Mouse (Mus musculus): Measurements from ENCODE around the gene Tgfbrap1. TPM values are rescaled to one million over a fixed set of nuclear protein-coding genes. Genes with fewer than 3 reads are reported as not detected.

Gene Tgfbrap1
- polyA plus RNA-seq (2015; fragmentation: Nextera tagmentation; extraction: Ambion mirVana), result 17.6 and 17.8 TPM in 2 replicates

GRCm38 (mm10) chr1:43098031-43098984, at the start of gene Tgfbrap1, which contains the start of gene AI597479:
Gene Tgfbrap1 (minus strand): TSS chr1:43098637.
Gene AI597479 (plus strand): TSS chr1:43098710.
- no peaks in the 10 kb centered on the region for H3K9me3 ChIP-seq (replicated peaks; ENCODE audit: control insufficient read depth, low read length, poor library complexity, severe bottlenecking)
- peak within 1 kb of the TSS; percentile 98 for H3K27ac ChIP-seq (ENCODE audit: low read length)
- no peaks in the 10 kb centered on the region; the same call in 1 of the 2 replicates for H3K36me3 ChIP-seq (ENCODE audit: control insufficient read depth, insufficient read depth, low read length)
- no peaks in the 10 kb centered on the region for H3K27me3 ChIP-seq (ENCODE audit: control insufficient read depth, insufficient read depth, low read depth, low read length)
- H3K4me2 ChIP-seq (ENCODE audit: low read length), result peak within 1 kb of the TSS; percentile 82
- peak within 1 kb of the TSS; percentile 76 for H3K9ac ChIP-seq (ENCODE audit: low read depth, low read length)
- peaks cover 21% of the 10 kb centered on the region for H3K4me1 ChIP-seq (ENCODE audit: control insufficient read depth, insufficient read depth, low read length)
- under 1% methylated on average over 57 of the region's 57 CpGs for WGBS
- H3K4me3 ChIP-seq (ENCODE audit: low read depth, low read length), result peak within 1 kb of the TSS; percentile 50
- ATAC-seq, result peak; percentile 97

DNA sequence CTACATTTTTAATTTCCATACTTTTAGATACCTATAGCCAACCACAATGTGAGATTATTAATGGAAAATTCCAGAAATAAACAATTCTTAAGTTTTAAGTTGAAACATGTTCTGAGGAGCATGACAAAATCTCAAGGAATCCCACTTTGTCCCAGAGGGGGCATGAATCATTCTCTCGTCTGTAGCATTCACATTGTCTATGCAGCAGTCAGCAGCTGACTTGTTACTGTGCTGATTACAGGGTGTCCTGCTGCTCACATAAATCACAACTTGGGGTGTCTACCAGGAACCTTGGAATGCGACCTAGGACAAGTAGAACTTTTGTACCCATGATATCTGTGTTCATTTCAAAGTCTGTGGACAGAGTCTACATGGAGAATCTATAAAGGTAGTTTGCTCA, 49.0 kb upstream of the Tgfbrap1 start:
- Histone ChIP-seq H3K4me3 (ENCODE audit: low read depth, low read length) (no peak overlapping the region), H3K36me3 (ENCODE audit: control insufficient read depth, insufficient read depth, low read length) (no peaks in the 10 kb centered on the region), H3K4me2 (ENCODE audit: low read length) (no peak overlapping the region), H3K9ac (ENCODE audit: low read depth, low read length) (no peak overlapping the region), H3K9me3 (replicated peaks; ENCODE audit: control insufficient read depth, low read length, poor library complexity, severe bottlenecking) (no peaks in the 10 kb centered on the region), H3K27me3 (ENCODE audit: control insufficient read depth, insufficient read depth, low read depth, low read length) (no peaks in the 10 kb centered on the region), H3K27ac (ENCODE audit: low read length) (no peak overlapping the region), H3K4me1 (ENCODE audit: control insufficient read depth, insufficient read depth, low read length) (no peaks in the 10 kb centered on the region)
- 63% methylated on average over 2 of the region's 2 CpGs for WGBS
- no peak for ATAC-seq

- no peak overlapping the region for H3K9ac ChIP-seq (ENCODE audit: low read depth, low read length)
- H3K27me3 ChIP-seq (ENCODE audit: control insufficient read depth, insufficient read depth, low read depth, low read length), result no peaks in the 10 kb centered on the region
- H3K4me3 ChIP-seq (ENCODE audit: low read depth, low read length), result no peak overlapping the region
- no peak overlapping the region for H3K27ac ChIP-seq (ENCODE audit: low read length)
- 86% methylated on average over 6 of the region's 6 CpGs for WGBS
- H3K4me1 ChIP-seq (ENCODE audit: control insufficient read depth, insufficient read depth, low read length), result no peaks in the 10 kb centered on the region
- no peak for ATAC-seq
- no peak overlapping the region for H3K4me2 ChIP-seq (ENCODE audit: low read length)
- H3K9me3 ChIP-seq (replicated peaks; ENCODE audit: control insufficient read depth, low read length, poor library complexity, severe bottlenecking), result no peaks in the 10 kb centered on the region
- H3K36me3 ChIP-seq (ENCODE audit: control insufficient read depth, insufficient read depth, low read length), result no peaks in the 10 kb centered on the region
Measured at GRCm38 (mm10) chr1:43145388-43145787, 47.0 kb upstream of the Tgfbrap1 start.

- H3K27me3 ChIP-seq (ENCODE audit: control insufficient read depth, insufficient read depth, low read depth, low read length), result no peaks in the 10 kb centered on the region
- H3K27ac ChIP-seq (ENCODE audit: low read length), result no peak overlapping the region
- H3K9ac ChIP-seq (ENCODE audit: low read depth, low read length), result no peak overlapping the region
- H3K9me3 ChIP-seq (replicated peaks; ENCODE audit: control insufficient read depth, low read length, poor library complexity, severe bottlenecking), result no peaks in the 10 kb centered on the region
- ATAC-seq, result no peak
- no peaks in the 10 kb centered on the region for H3K4me1 ChIP-seq (ENCODE audit: control insufficient read depth, insufficient read depth, low read length)
- H3K4me3 ChIP-seq (ENCODE audit: low read depth, low read length), result no peak overlapping the region
- WGBS, result 90% methylated on average over 8 of the region's 8 CpGs
- H3K4me2 ChIP-seq (ENCODE audit: low read length), result no peak overlapping the region
- H3K36me3 ChIP-seq (ENCODE audit: control insufficient read depth, insufficient read depth, low read length), result no peaks in the 10 kb centered on the region
Measured at GRCm38 (mm10) chr1:43144338-43144906, 46.0 kb upstream of the Tgfbrap1 start.

DNA sequence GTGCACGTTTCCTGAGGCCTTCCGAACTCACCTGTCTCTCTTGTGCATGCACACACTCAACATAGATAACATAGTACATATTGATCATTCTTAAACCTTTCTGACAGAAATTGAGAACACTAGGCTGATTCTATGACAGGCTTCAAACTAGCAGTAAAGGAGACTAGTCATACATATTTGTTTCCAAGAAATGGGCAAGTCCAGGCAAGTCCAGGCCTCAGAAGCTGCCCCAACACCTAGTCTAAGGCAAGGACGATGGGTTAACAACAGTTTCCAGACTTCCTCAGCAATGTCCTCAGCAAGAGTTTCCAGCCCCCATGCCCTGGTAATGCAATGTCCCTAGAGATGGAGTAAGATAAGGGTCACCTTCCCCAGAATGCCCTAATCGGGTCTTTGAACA, 45.4 kb upstream of the Tgfbrap1 start:
- Histone ChIP-seq H3K4me1 (ENCODE audit: control insufficient read depth, insufficient read depth, low read length) (no peaks in the 10 kb centered on the region), H3K4me3 (ENCODE audit: low read depth, low read length) (no peak overlapping the region), H3K27ac (ENCODE audit: low read length) (no peak overlapping the region), H3K9me3 (replicated peaks; ENCODE audit: control insufficient read depth, low read length, poor library complexity, severe bottlenecking) (no peaks in the 10 kb centered on the region), H3K4me2 (ENCODE audit: low read length) (no peak overlapping the region), H3K9ac (ENCODE audit: low read depth, low read length) (no peak overlapping the region), H3K27me3 (ENCODE audit: control insufficient read depth, insufficient read depth, low read depth, low read length) (no peaks in the 10 kb centered on the region), H3K36me3 (ENCODE audit: control insufficient read depth, insufficient read depth, low read length) (no peaks in the 10 kb centered on the region)
- WGBS, result 94% methylated on average over 4 of the region's 4 CpGs
- no peak for ATAC-seq

DNA sequence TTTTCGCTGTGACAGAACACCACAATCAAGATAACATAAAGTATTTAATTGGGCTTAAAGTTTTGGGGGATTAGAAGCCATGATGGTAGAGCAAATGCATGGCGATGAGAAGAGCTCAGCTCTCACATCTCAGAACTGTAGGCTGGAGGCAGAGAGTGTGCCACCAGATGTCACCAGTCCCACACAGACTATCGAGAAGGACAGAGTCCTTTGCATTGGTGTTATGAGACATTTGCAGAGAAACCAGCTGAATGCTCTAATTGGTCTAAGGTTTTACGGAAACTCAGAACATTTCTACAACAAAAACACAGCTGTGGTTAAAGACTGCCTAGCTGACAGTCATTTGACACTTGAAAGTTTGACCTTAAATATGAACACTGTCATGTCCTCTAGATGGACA, 44.8 kb upstream of the Tgfbrap1 start:
- no peak for ATAC-seq
- Histone ChIP-seq H3K9me3 (replicated peaks; ENCODE audit: control insufficient read depth, low read length, poor library complexity, severe bottlenecking) (no peaks in the 10 kb centered on the region), H3K36me3 (ENCODE audit: control insufficient read depth, insufficient read depth, low read length) (no peaks in the 10 kb centered on the region), H3K27me3 (ENCODE audit: control insufficient read depth, insufficient read depth, low read depth, low read length) (no peaks in the 10 kb centered on the region), H3K4me1 (ENCODE audit: control insufficient read depth, insufficient read depth, low read length) (no peaks in the 10 kb centered on the region), H3K9ac (ENCODE audit: low read depth, low read length) (no peak overlapping the region), H3K4me3 (ENCODE audit: low read depth, low read length) (no peak overlapping the region), H3K27ac (ENCODE audit: low read length) (no peak overlapping the region), H3K4me2 (ENCODE audit: low read length) (no peak overlapping the region)
- 88% methylated on average over 4 of the region's 4 CpGs for WGBS

GRCm38 (mm10) chr1:43142849-43143248, 44.4 kb upstream of the Tgfbrap1 start:
- Histone ChIP-seq H3K9me3 (replicated peaks; ENCODE audit: control insufficient read depth, low read length, poor library complexity, severe bottlenecking) (no peaks in the 10 kb centered on the region), H3K27ac (ENCODE audit: low read length) (no peak overlapping the region), H3K4me3 (ENCODE audit: low read depth, low read length) (no peak overlapping the region), H3K4me2 (ENCODE audit: low read length) (no peak overlapping the region), H3K9ac (ENCODE audit: low read depth, low read length) (no peak overlapping the region), H3K4me1 (ENCODE audit: control insufficient read depth, insufficient read depth, low read length) (no peaks in the 10 kb centered on the region), H3K27me3 (ENCODE audit: control insufficient read depth, insufficient read depth, low read depth, low read length) (no peaks in the 10 kb centered on the region), H3K36me3 (ENCODE audit: control insufficient read depth, insufficient read depth, low read length) (no peaks in the 10 kb centered on the region)
- WGBS, result 83% methylated on average over 6 of the region's 6 CpGs
- ATAC-seq, result no peak

DNA sequence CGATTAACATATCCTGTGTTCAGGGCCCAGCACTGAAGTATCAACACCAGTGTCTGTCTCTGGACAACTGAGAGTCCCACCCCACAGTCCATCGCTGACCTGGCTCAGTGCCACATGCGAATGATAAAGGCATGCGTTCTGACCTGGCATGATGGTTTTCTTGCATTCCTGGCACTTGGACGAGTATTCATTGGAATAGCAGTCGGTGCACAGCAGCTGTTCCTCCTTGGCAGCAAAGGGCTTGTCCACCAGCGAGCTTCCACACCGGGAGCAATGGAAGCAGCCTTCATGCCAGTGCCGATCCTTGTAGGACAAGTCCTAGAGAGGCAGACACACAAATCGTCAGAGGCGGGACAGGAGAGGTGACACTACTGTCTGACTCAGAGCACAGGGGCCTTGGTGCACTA, 43.1 kb upstream of the Tgfbrap1 start:
- no peaks in the 10 kb centered on the region for H3K9me3 ChIP-seq (replicated peaks; ENCODE audit: control insufficient read depth, low read length, poor library complexity, severe bottlenecking)
- H3K36me3 ChIP-seq (ENCODE audit: control insufficient read depth, insufficient read depth, low read length), result no peaks in the 10 kb centered on the region
- H3K4me2 ChIP-seq (ENCODE audit: low read length), result no peak overlapping the region
- H3K9ac ChIP-seq (ENCODE audit: low read depth, low read length), result no peak overlapping the region
- H3K27ac ChIP-seq (ENCODE audit: low read length), result no peak overlapping the region
- no peak for ATAC-seq
- H3K4me1 ChIP-seq (ENCODE audit: control insufficient read depth, insufficient read depth, low read length), result no peaks in the 10 kb centered on the region
- no peaks in the 10 kb centered on the region for H3K27me3 ChIP-seq (ENCODE audit: control insufficient read depth, insufficient read depth, low read depth, low read length)
- 80% methylated on average over 11 of the region's 11 CpGs for WGBS
- H3K4me3 ChIP-seq (ENCODE audit: low read depth, low read length), result no peak overlapping the region

All from midbrain, embryonic 16.5 days (tissue).